Mouse (Mus musculus): ENCODE results near the gene Abo. TPM values are rescaled to one million over a fixed set of nuclear protein-coding genes. Genes with fewer than 3 reads are reported as not detected.
A peak's percentile ranks its signal among the peaks of the same experiment; 100 is the strongest.
"Not testable (repeated sequence)": the region's sequence is repeated elsewhere in the genome, so short reads cannot be mapped to it uniquely, and the experiment has no call there.

Gene Abo
- polyA plus RNA-seq, 1 experiment from 2014 or later, result not detected

- Histone ChIP-seq H3K4me2 (peak overlapping the region; percentile 91), H3K4me3 (ENCODE audit: low read depth, low read length) (peak overlapping the region; percentile 85), H3K27me3 (ENCODE audit: insufficient read depth, low read length) (no peaks in the 10 kb centered on the region), H3K4me1 (ENCODE audit: insufficient read depth) (peaks cover 10% of the 10 kb centered on the region; the same call in 1 of the 2 replicates), H3K9me3 (ENCODE audit: low read depth, low read length) (no peaks in the 10 kb centered on the region), H3K9ac (peak overlapping the region; percentile 83), H3K27ac (ENCODE audit: low read depth) (peak overlapping the region; percentile 24; the same call in 1 of the 2 replicates), H3K36me3 (ENCODE audit: insufficient read depth) (peaks cover 61% of the 10 kb centered on the region)
- TF ChIP-seq CTCF (IDR thresholded peaks at IDR 0.05; ENCODE audit: low read depth), result no peak
- no peak for ATAC-seq (ENCODE audit: insufficient read depth)
- WGBS, result 4% methylated on average over 7 of the region's 7 CpGs
- no peak for DNase-seq
These were observed 37.1 kb upstream of the Abo start for GRCm38 (mm10) chr2:26901834-26902400.

GRCm38 (mm10) chr2:26900731-26901130 is 36.0 kb upstream of the Abo start:
- no peak overlapping the region for H3K4me2 ChIP-seq
- DNase-seq, result no peak
- H3K4me3 ChIP-seq (ENCODE audit: low read depth, low read length), result no peak overlapping the region
- H3K4me1 ChIP-seq (ENCODE audit: insufficient read depth), result peaks cover 10% of the 10 kb centered on the region; the same call in 1 of the 2 replicates
- 68% methylated on average over 1 of the region's 1 CpGs for WGBS
- H3K27me3 ChIP-seq (ENCODE audit: insufficient read depth, low read length), result no peaks in the 10 kb centered on the region
- H3K9me3 ChIP-seq (ENCODE audit: low read depth, low read length), result no peaks in the 10 kb centered on the region
- ATAC-seq (ENCODE audit: insufficient read depth), result no peak
- TF ChIP-seq CTCF (IDR thresholded peaks at IDR 0.05; ENCODE audit: low read depth), result no peak
- H3K9ac ChIP-seq, result no peak overlapping the region
- peaks cover 61% of the 10 kb centered on the region for H3K36me3 ChIP-seq (ENCODE audit: insufficient read depth)
- no peak overlapping the region for H3K27ac ChIP-seq (ENCODE audit: low read depth)

GRCm38 (mm10) chr2:26895898-26896297 is 31.1 kb upstream of the Abo start:
- ATAC-seq (ENCODE audit: insufficient read depth), result no peak
- H3K36me3 ChIP-seq (ENCODE audit: insufficient read depth), result peaks cover 90% of the 10 kb centered on the region
- no peak for DNase-seq
- no peak for TF ChIP-seq CTCF (IDR thresholded peaks at IDR 0.05; ENCODE audit: low read depth)
- no peaks in the 10 kb centered on the region for H3K4me1 ChIP-seq (ENCODE audit: insufficient read depth)
- no peak overlapping the region for H3K27ac ChIP-seq (ENCODE audit: low read depth)
- no peaks in the 10 kb centered on the region for H3K9me3 ChIP-seq (ENCODE audit: low read depth, low read length)
- H3K9ac ChIP-seq, result no peak overlapping the region
- H3K4me3 ChIP-seq (ENCODE audit: low read depth, low read length), result no peak overlapping the region
- WGBS, result 92% methylated on average over 4 of the region's 4 CpGs
- H3K27me3 ChIP-seq (ENCODE audit: insufficient read depth, low read length), result no peaks in the 10 kb centered on the region
- no peak overlapping the region for H3K4me2 ChIP-seq

GRCm38 (mm10) chr2:26886170-26886569 is 21.4 kb upstream of the Abo start:
- not testable (repeated sequence) for H3K27me3 ChIP-seq (ENCODE audit: insufficient read depth, low read length); H3K9me3 ChIP-seq (ENCODE audit: low read depth, low read length); H3K27ac ChIP-seq (ENCODE audit: low read depth); H3K4me1 ChIP-seq (ENCODE audit: insufficient read depth); ATAC-seq (ENCODE audit: insufficient read depth); H3K9ac ChIP-seq; DNase-seq; H3K4me2 ChIP-seq; H3K4me3 ChIP-seq (ENCODE audit: low read depth, low read length)
- WGBS, result 80% methylated on average over 4 of the region's 4 CpGs
- H3K36me3 ChIP-seq (ENCODE audit: insufficient read depth), result peaks cover 28% of the 10 kb centered on the region

GRCm38 (mm10) chr2:26885541-26885940 is 20.8 kb upstream of the Abo start:
- H3K4me1 ChIP-seq (ENCODE audit: insufficient read depth); H3K27ac ChIP-seq (ENCODE audit: low read depth); ATAC-seq (ENCODE audit: insufficient read depth); H3K9ac ChIP-seq; H3K4me3 ChIP-seq (ENCODE audit: low read depth, low read length); H3K4me2 ChIP-seq; H3K27me3 ChIP-seq (ENCODE audit: insufficient read depth, low read length); H3K9me3 ChIP-seq (ENCODE audit: low read depth, low read length); DNase-seq: not testable (repeated sequence)
- H3K36me3 ChIP-seq (ENCODE audit: insufficient read depth), result peaks cover 22% of the 10 kb centered on the region
- WGBS, result 81% methylated on average over 2 of the region's 2 CpGs

GRCm38 (mm10) chr2:26878571-26878970 is 13.8 kb upstream of the Abo start:
- Histone ChIP-seq H3K4me2 (no peak overlapping the region), H3K36me3 (ENCODE audit: insufficient read depth) (no peaks in the 10 kb centered on the region), H3K4me3 (ENCODE audit: low read depth, low read length) (no peak overlapping the region), H3K9ac (no peak overlapping the region), H3K27ac (ENCODE audit: low read depth) (no peak overlapping the region), H3K4me1 (ENCODE audit: insufficient read depth) (no peaks in the 10 kb centered on the region), H3K9me3 (ENCODE audit: low read depth, low read length) (0 out of 2 replicates have a peak, but pooled peaks cover 3% of the 10 kb centered on the region), H3K27me3 (ENCODE audit: insufficient read depth, low read length) (no peaks in the 10 kb centered on the region)
- no peak for TF ChIP-seq CTCF (IDR thresholded peaks at IDR 0.05; ENCODE audit: low read depth)
- DNase-seq (no peak), ATAC-seq (ENCODE audit: insufficient read depth) (no peak)

- DNase-seq (no peak), ATAC-seq (ENCODE audit: insufficient read depth) (no peak)
- Histone ChIP-seq H3K4me2 (no peak overlapping the region), H3K4me1 (ENCODE audit: insufficient read depth) (no peaks in the 10 kb centered on the region), H3K36me3 (ENCODE audit: insufficient read depth) (no peaks in the 10 kb centered on the region), H3K4me3 (ENCODE audit: low read depth, low read length) (no peak overlapping the region), H3K27me3 (ENCODE audit: insufficient read depth, low read length) (no peaks in the 10 kb centered on the region), H3K27ac (ENCODE audit: low read depth) (no peak overlapping the region), H3K9ac (no peak overlapping the region), H3K9me3 (ENCODE audit: low read depth, low read length) (no peaks in the 10 kb centered on the region)
- no peak for TF ChIP-seq CTCF (IDR thresholded peaks at IDR 0.05; ENCODE audit: low read depth)
- 55% methylated on average over 6 of the region's 6 CpGs for WGBS
These were observed 5.9 kb upstream of the Abo start for GRCm38 (mm10) chr2:26870666-26871065.

GRCm38 (mm10) chr2:26862856-26863255 is 1.9 kb downstream of the Abo start:
- H3K9ac ChIP-seq, result no peak overlapping the region
- no peaks in the 10 kb centered on the region for H3K9me3 ChIP-seq (ENCODE audit: low read depth, low read length)
- H3K36me3 ChIP-seq (ENCODE audit: insufficient read depth), result no peaks in the 10 kb centered on the region
- DNase-seq (no peak), ATAC-seq (ENCODE audit: insufficient read depth) (no peak)
- no peak for TF ChIP-seq CTCF (IDR thresholded peaks at IDR 0.05; ENCODE audit: low read depth)
- no peak overlapping the region for H3K4me2 ChIP-seq
- no peak overlapping the region for H3K27ac ChIP-seq (ENCODE audit: low read depth)
- no peaks in the 10 kb centered on the region for H3K4me1 ChIP-seq (ENCODE audit: insufficient read depth)
- no peaks in the 10 kb centered on the region for H3K27me3 ChIP-seq (ENCODE audit: insufficient read depth, low read length)
- 69% methylated on average over 3 of the region's 3 CpGs for WGBS
- no peak overlapping the region for H3K4me3 ChIP-seq (ENCODE audit: low read depth, low read length)
